Mouse (Mus musculus) G1E (cell line): ENCODE results near the gene Mad1l1.

Experiments
- CTCF ChIP-seq: IDR thresholded peaks from 2 replicates; pipeline ENCODE4 v1.5.1; 2012; ENCODE audit warnings: low read depth, low read length, inconsistent platforms, mixed read lengths
- GATA1 ChIP-seq: IDR thresholded peaks from 2 replicates; pipeline ENCODE4 v1.6.1; 2012; ENCODE audit warnings: borderline replicate concordance, low read length, inconsistent platforms, mixed read lengths
- TAL1 ChIP-seq: conservative IDR thresholded peaks from 2 replicates; pipeline ENCODE4 v1.6.1; 2012; ENCODE audit warnings: low read depth, low read length, inconsistent platforms, mixed read lengths

DNA sequence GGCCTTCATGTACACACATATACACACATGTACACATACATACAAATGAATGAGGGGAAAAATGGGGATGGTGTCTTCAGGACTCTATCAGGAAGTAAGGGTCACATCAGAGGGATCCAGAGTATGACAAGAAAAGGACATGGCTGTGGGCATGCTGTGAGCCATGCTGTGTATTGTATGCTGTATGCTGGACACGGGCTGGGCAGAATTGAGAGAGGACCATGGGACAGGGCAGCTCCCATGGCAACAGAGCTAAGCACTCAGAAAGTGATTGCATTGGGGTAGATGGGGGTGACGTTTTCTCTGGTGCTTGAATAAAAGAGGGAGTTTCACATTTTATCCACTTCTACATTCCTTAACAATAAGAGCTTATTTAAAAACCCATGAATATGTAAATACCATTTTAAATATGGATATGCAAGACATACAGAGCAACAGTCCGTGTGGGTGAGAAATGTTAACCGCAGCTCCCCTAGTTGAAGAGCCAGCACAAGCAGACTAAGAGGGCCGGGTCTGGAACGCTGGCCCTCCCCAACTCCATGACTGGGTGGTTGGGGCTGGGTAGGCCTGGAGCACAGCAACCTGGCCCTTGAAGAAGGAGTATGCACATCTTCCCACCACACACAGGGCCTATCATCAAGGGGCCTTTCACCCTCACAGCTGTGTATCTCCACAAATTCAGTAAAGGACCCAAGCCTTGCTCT is 71.8 kb downstream of the Mad1l1 start:
- TF ChIP-seq TAL1 = no peak
- no peak for TF ChIP-seq CTCF
- TF ChIP-seq GATA1 = no peak
